Mouse (Mus musculus) liver, embryonic 14.5 days (tissue): ENCODE results near the gene Islr.

ENCODE experiments used
- CTCF ChIP-seq: IDR thresholded peaks from 2 replicates; pipeline ENCODE4 v1.5.1; 2016; ENCODE audit warnings: antibody characterized with exemption, low read depth, control low read depth
- EP300 ChIP-seq: IDR thresholded peaks from 2 replicates; pipeline ENCODE4 v1.6.1; 2016; ENCODE audit warnings: antibody characterized with exemption, low read depth

DNA sequence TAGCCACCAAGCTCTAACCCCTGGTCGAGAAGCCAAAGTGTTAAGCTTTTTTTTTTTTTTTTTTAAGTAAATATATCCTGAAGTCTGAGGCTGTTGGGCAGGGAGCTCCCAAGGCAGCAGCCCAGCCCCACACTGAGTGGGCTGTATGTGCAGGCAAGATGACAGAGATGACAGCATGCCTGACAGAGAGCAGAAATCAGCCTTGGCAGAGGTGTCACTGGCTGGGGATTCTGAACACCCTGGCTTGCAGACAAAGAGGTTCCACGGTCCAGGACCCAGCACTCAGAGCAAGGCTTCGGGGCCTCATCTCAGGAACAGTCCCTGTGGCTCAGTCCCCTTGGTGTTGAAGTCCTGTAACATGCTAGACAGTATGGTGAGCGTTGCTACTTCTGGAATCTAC lies 44.3 kb downstream of the Islr start:
- no peak for TF ChIP-seq CTCF
- TF ChIP-seq EP300, result no peak
